Comparison of ENCODE assay signal across 8 mouse cellular contexts in genomic region chr5:124173012-124173985, GRCm38 (mm10). TPM values are rescaled to one million over a fixed set of nuclear protein-coding genes. Genes with fewer than 3 reads are reported as not detected.
DNase-seq lines count a peak whose midpoint lies in the region; ATAC-seq lines count a peak whose summit lies in the region.

No protein-coding gene starts in this region.

- no peak overlapping the region for H3K9ac ChIP-seq in neural tube, embryonic 15.5 days (replicated peaks)
- peak overlapping the region; percentile 67 for H3K9ac ChIP-seq in heart, embryonic 13.5 days

- H3K9me3 ChIP-seq in neural tube, embryonic 15.5 days (replicated peaks) = no peaks in the 10 kb centered on the region
- no peaks in the 10 kb centered on the region for H3K9me3 ChIP-seq in embryonic facial prominence, embryonic 10.5 days
- no peaks in the 10 kb centered on the region for H3K9me3 ChIP-seq in heart, embryonic 13.5 days

- no peak overlapping the region for H3K4me2 ChIP-seq in neural tube, embryonic 15.5 days
- H3K4me2 ChIP-seq in heart, embryonic 13.5 days = peak overlapping the region; percentile 39

- 0 out of 2 replicates have a peak, but pooled peaks have one; percentile 18 for ATAC-seq in neural tube, embryonic 15.5 days (ENCODE audit: low FRiP score)
- ATAC-seq in heart, embryonic 13.5 days (ENCODE audit: extremely low read depth, insufficient number of reproducible peaks, low FRiP score, low TSS enrichment) = peak; percentile 67
- ATAC-seq in erythroid progenitor cell, adult 5-6 weeks (replicated peaks; ENCODE audit: low FRiP score, poor library complexity, severe bottlenecking) = no peak

- intact Hi-C loops in left cerebral cortex, postnatal 25 days (cut with DNase I) = loop anchor here (2.0 kb wide), 2 partner anchors 14 to 46 kb away; no protein-coding TSS in a partner anchor

- H3K4me1 ChIP-seq in neural tube, embryonic 15.5 days = peaks cover 49% of the 10 kb centered on the region
- H3K4me1 ChIP-seq in embryonic facial prominence, embryonic 10.5 days = peaks cover 50% of the 10 kb centered on the region
- peaks cover 92% of the 10 kb centered on the region for H3K4me1 ChIP-seq in heart, embryonic 13.5 days

- WGBS in neural tube, embryonic 15.5 days = 64% methylated on average over 15 of the region's 15 CpGs
- WGBS in embryonic facial prominence, embryonic 10.5 days = 82% methylated on average over 15 of the region's 15 CpGs
- 37% methylated on average over 15 of the region's 15 CpGs for WGBS in heart, embryonic 13.5 days

- no peak for DNase-seq in neural tube, embryonic 10.5 days (ENCODE audit: extremely low spot score, low spot score)
- no peak for DNase-seq in embryonic facial prominence, embryonic 10.5 days (ENCODE audit: low spot score)
- DNase-seq in left cerebral cortex, postnatal 25 days (ENCODE audit: low spot score in 2 of 2) = peak; percentile 73 to 92
- peak; percentile 85 to 89 for DNase-seq in right cerebral cortex, postnatal 10 days (ENCODE audit: low spot score in 2 of 2)
- no peak for DNase-seq in spleen, adult 12 weeks (ENCODE audit: low spot score)

- H3K27ac ChIP-seq in neural tube, embryonic 15.5 days (replicated peaks) = peak overlapping the region; percentile 60
- H3K27ac ChIP-seq in embryonic facial prominence, embryonic 10.5 days (replicated peaks) = peak overlapping the region; percentile 20; the same call in 1 of the 2 replicates
- H3K27ac ChIP-seq in heart, embryonic 13.5 days (replicated peaks) = peak overlapping the region; percentile 97

- no peaks in the 10 kb centered on the region for H3K36me3 ChIP-seq in neural tube, embryonic 15.5 days
- H3K36me3 ChIP-seq in embryonic facial prominence, embryonic 10.5 days (replicated peaks) = no peaks in the 10 kb centered on the region
- no peaks in the 10 kb centered on the region for H3K36me3 ChIP-seq in heart, embryonic 13.5 days

- H3K27me3 ChIP-seq in neural tube, embryonic 15.5 days (replicated peaks) = no peaks in the 10 kb centered on the region
- no peaks in the 10 kb centered on the region for H3K27me3 ChIP-seq in embryonic facial prominence, embryonic 10.5 days (replicated peaks; ENCODE audit: low read depth, poor library complexity, severe bottlenecking)
- no peaks in the 10 kb centered on the region for H3K27me3 ChIP-seq in heart, embryonic 13.5 days (replicated peaks)

- H3K4me3 ChIP-seq in neural tube, embryonic 15.5 days (replicated peaks) = no peak overlapping the region
- H3K4me3 ChIP-seq in embryonic facial prominence, embryonic 10.5 days = no peak overlapping the region
- H3K4me3 ChIP-seq in heart, embryonic 13.5 days = no peak overlapping the region

RNA-seq across cellular contexts. Expression of gene Arl6ip4, which starts 57.4 kb away (rescaled TPM):
- 87.7 and 89.1 TPM in 2 replicates for polyA plus RNA-seq in neural tube, embryonic 15.5 days (2015; fragmentation: Nextera tagmentation; extraction: Ambion mirVana)
- polyA plus RNA-seq in embryonic facial prominence, embryonic 10.5 days (2016; fragmentation: Nextera tagmentation; extraction: Ambion mirVana) = 134 and 137 TPM in 2 replicates
- polyA plus RNA-seq in heart, embryonic 13.5 days (2015; fragmentation: Nextera tagmentation; extraction: Ambion mirVana) = 68.5 and 70.8 TPM in 2 replicates
- total RNA-seq in left cerebral cortex, postnatal 25 days (2021) = 10 to 100 TPM; 45.9 to 57.4 TPM
- total RNA-seq in erythroid progenitor cell, adult 5-6 weeks (2015; ENCODE audit: low replicate concordance) = 22.6 and 57.3 TPM in 2 replicates
- 21.8 and 56.7 TPM in 2 replicates for total RNA-seq in erythroid progenitor cell, adult 5-6 weeks (2017; ENCODE audit: low replicate concordance)

Comparison
In these comparisons a context has a peak if more than half of its experiments do, and no peak if none do; other contexts are left out.
1. H3K27ac ChIP-seq: peak in every context shown above with its lines; median percentile 97 in heart, embryonic 13.5 days; 60 in neural tube, embryonic 15.5 days; 20 in embryonic facial prominence, embryonic 10.5 days.
2. DNase-seq: peak in left cerebral cortex, postnatal 25 days (2 of 2) and right cerebral cortex, postnatal 10 days (2 of 2); none in neural tube, embryonic 10.5 days (single experiment), embryonic facial prominence, embryonic 10.5 days (single experiment) and spleen, adult 12 weeks (single experiment).